Mouse (Mus musculus): ENCODE measurements around the gene Scn3b.

Scn3b gene

GRCm38 (mm10) chr9:40268748-40269102 lies 292 bp upstream of the Scn3b start:
- DNase-seq (ENCODE audit: low spot score in 2 of 2), result no peak

- no peak for DNase-seq (ENCODE audit: low spot score in 2 of 2)
Measured at GRCm38 (mm10) chr9:40269880-40270279, 863 bp downstream of the Scn3b start.

- no peak for DNase-seq (ENCODE audit: low spot score in 2 of 2)
Measured at GRCm38 (mm10) chr9:40271075-40271474, 2.1 kb downstream of the Scn3b start.

- DNase-seq (ENCODE audit: low spot score in 2 of 2), result no peak
Measured at GRCm38 (mm10) chr9:40272822-40273221, 3.8 kb downstream of the Scn3b start.

- no peak for DNase-seq (ENCODE audit: low spot score in 2 of 2)
Measured at GRCm38 (mm10) chr9:40275904-40276303, 6.9 kb downstream of the Scn3b start.

- no peak for DNase-seq (ENCODE audit: low spot score in 2 of 2)
Measured at GRCm38 (mm10) chr9:40277671-40278070, 8.7 kb downstream of the Scn3b start.

GRCm38 (mm10) chr9:40279438-40279837 lies 10.4 kb downstream of the Scn3b start:
- no peak for DNase-seq (ENCODE audit: low spot score in 2 of 2)

GRCm38 (mm10) chr9:40282968-40283367 lies 14.0 kb downstream of the Scn3b start:
- no peak for DNase-seq (ENCODE audit: low spot score in 2 of 2)

GRCm38 (mm10) chr9:40292475-40292874 lies 23.5 kb downstream of the Scn3b start:
- no peak for DNase-seq (ENCODE audit: low spot score in 2 of 2)

- no peak for DNase-seq (ENCODE audit: low spot score in 2 of 2)
Measured at GRCm38 (mm10) chr9:40293286-40293685, 24.3 kb downstream of the Scn3b start.

GRCm38 (mm10) chr9:40293740-40294139 lies 24.7 kb downstream of the Scn3b start:
- no peak for DNase-seq (ENCODE audit: low spot score in 2 of 2)

GRCm38 (mm10) chr9:40294210-40294609 lies 25.2 kb downstream of the Scn3b start:
- no peak for DNase-seq (ENCODE audit: low spot score in 2 of 2)

- DNase-seq (ENCODE audit: low spot score in 2 of 2), result no peak
Measured at GRCm38 (mm10) chr9:40294866-40295265, 25.8 kb downstream of the Scn3b start.

- DNase-seq (ENCODE audit: low spot score in 2 of 2), result peak in 1 of 2 experiments; percentile 30
Measured at GRCm38 (mm10) chr9:40296251-40296650, 27.2 kb downstream of the Scn3b start.

GRCm38 (mm10) chr9:40297969-40298368 lies 29.0 kb downstream of the Scn3b start:
- DNase-seq (ENCODE audit: low spot score in 2 of 2), result no peak

GRCm38 (mm10) chr9:40299323-40299722 lies 30.3 kb downstream of the Scn3b start:
- DNase-seq (ENCODE audit: low spot score in 2 of 2), result no peak

GRCm38 (mm10) chr9:40300018-40300989 lies 31.3 kb downstream of the Scn3b start:
- DNase-seq (ENCODE audit: low spot score in 2 of 2), result no peak

- no peak for DNase-seq (ENCODE audit: low spot score in 2 of 2)
Measured at GRCm38 (mm10) chr9:40301475-40301874, 32.5 kb downstream of the Scn3b start.

- no peak for DNase-seq (ENCODE audit: low spot score in 2 of 2)
Measured at GRCm38 (mm10) chr9:40302375-40302774, 33.4 kb downstream of the Scn3b start.

GRCm38 (mm10) chr9:40304243-40304642 lies 35.2 kb downstream of the Scn3b start:
- no peak for DNase-seq (ENCODE audit: low spot score in 2 of 2)

- DNase-seq (ENCODE audit: low spot score in 2 of 2), result no peak
Measured at GRCm38 (mm10) chr9:40307311-40307710, 38.3 kb downstream of the Scn3b start.

GRCm38 (mm10) chr9:40309876-40310275 lies 40.9 kb downstream of the Scn3b start:
- no peak for DNase-seq (ENCODE audit: low spot score in 2 of 2)

GRCm38 (mm10) chr9:40311813-40312212 lies 42.8 kb downstream of the Scn3b start:
- DNase-seq (ENCODE audit: low spot score in 2 of 2), result no peak
